Mouse (Mus musculus) 416B (cell line): ENCODE data around the gene Tatdn2.
A peak's percentile ranks its signal among the peaks of the same experiment; 100 is the strongest.

Source experiments
- DNase-seq: peaks from one replicate; pipeline ENCODE4 v3.0.0; 2011; ENCODE audit warnings: low read depth

Gene Tatdn2

DNA sequence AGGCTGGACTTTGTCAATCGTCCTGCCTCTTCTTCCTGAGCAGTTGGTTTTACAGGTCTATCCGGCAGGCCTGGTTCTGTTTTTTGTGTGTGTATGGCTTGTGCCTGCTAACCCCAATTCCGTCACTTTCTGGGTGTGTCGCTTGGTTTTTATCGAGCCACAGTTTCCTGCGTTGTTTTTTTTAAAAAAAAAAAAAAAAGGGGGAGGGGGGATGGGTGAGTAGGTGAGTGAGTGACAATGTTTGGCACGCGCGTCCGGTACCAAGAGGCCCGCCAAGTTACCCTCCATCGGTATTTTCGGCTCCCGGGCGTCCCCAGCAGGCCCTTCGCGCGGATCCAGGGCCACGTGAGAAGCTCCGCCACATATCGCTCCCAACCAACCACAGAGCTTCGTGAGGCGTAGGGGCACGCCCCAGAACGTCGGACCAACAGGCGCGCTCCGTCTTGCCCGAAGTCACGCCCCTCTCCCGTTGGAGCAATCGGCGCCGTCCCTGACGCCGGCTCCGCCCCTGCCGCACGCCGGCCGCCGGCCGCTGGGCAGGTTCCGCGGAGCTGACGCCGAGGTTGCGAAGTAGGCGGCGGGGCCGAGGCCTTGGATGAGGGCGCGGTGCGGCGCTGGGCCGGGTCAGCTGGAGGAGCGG lies at the start of gene Tatdn2:
TSS of gene Tatdn2 (plus strand) at position 469 of the 640 bp plus-strand sequence.
- DNase-seq = peak; percentile 99

DNA sequence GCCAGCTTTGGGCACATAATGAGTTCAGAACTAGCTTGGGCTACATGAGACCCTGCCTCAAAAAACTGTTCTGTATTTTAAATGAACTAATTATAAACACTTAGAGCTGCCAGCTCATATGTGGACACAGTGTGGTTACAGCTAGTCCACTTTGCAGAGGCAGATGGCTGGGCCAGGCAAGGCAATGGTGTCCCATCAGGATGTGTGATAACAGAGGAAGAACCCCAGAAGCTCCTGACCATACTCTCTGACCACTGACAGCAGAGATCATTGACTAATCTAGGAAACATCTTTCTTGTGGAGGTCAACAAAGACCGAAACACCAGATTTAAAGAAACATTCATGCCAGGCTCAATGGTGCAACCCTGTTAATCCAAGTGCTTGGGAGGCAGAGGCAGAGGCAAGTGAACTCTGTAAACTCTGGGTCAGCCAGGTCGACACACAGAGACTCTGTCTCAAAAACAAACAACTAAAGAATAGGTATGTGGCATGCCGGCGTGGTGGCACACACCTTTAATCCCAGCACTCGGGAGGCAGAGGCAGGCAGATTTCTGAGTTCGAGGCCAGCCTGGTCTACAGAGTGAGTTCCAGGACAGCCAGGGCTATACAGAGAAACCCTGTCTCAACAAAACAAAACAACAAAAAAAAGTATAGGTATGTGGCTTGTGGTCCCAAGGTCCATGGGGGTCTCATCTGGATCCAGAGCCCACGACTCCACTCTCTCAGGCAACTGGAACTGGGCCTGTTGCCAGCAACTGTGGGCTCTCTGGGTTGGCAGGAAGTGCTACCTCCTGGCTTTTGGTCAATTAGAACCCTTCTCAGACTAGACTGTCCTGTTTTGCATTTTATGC lies 47.3 kb upstream of the Tatdn2 start:
- DNase-seq = peak; percentile 98

DNA sequence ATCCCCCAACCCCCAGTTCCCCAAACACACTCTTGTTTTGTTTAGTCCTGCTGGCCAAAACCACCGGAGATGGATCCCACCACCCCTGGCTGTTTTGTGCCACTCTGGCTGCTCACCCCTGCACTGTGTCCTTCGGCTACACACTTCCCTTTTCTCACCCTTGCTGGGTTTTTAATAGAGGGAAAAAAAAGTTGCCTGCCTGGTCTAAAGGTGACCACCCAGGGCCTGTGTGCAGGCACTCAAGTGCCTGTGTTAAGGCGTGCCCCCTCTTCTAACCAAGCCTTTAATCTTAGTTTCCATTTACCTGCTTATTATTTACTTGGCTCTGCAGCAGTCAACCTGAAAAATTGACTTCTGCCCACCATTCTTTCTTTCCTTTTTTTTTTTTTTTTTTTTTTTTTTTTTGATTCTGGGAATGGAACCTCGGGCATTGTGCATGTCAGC lies 46.6 kb upstream of the Tatdn2 start:
- DNase-seq = peak; percentile 93

DNA sequence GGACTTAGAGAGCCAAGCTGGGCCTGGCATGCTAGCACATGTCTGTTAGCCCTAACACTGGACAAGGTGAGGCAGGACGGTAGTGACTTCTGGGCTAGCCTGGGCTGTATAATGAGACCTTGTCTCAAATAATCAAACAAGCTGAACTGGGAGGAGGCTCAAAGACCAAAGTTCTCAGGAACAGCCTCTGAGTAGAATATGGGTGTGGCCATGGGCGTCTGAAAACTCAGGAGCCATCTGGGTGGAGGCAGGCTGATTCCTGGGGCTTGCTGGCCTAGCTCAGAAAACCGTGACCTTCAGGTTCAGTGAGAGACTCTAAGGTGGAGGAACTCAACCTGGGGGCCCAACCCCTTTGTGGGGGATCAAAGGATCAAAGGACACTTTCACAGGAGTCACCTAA lies 45.2 kb upstream of the Tatdn2 start:
- DNase-seq = no peak

DNA sequence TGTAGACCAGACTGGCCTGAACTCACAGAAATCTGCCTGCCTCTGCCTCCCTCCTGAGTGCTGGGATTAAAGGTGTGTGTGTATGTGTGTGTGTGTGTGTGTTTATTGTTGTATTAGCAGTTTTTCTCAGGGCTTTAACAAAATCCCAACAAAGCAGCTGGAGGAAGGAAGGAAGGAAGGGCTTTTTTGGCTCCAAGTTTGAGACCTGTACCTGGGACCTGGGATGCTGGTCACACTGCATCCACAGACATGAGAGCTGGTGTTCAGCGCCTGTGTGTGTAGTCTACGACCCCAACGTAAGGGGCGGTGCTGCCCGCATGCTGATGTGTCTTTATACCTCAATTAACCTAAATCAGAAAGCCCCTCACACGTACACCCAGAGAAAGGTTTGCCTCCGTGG lies 43.3 kb upstream of the Tatdn2 start:
- no peak for DNase-seq

DNA sequence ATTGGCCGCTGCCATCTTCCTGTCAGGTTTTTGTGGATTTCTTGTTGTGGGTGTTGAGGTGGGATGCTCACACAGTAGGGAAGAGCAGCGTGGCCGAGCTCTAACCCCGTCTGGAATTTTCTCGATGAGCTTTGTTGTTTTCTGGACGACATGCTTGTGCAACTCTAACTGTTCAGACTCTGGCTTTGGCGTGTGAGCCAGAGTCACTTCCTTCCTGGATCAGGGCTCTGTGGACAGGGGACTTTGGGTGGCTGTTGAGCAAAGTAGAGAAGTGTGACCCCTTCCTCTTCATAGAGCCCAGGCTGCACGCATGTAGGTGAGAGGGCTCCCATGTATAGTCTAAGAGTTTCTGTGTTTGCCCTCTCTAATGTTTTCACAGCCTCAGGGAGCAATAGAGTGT lies 42.7 kb upstream of the Tatdn2 start:
- DNase-seq = peak; percentile 74

DNA sequence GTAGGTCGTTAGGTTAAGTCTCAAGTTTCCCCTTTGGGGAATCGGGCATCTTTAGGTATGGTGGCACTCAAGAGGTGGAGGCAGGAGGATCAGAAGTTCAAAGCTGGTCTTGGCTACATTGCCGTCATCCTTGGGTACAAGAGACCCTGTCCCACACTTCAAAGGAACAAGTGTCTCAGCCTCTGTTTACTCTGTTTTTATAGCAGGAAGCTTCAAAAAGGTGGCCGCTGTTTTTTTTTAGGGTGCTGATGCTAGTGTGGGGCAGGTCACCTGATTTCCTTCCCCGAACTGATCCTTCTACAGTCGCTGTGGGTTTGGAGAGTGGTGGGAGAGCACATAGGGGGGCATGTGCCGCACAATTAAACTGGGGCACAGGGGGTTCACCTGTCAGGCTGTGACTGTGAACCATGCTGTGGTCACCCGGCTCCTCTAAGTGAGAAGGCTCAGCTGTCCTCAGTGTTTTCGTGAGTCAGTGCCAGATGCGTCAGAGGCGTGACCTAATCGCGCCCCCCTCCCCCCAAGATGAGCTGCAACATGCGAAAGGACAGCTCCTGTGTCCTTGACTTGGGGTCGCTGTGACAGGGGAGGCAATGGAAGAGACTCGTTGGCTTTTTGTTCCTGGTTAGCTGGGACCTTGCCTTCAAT lies 42.0 kb upstream of the Tatdn2 start:
- peak; percentile 53 for DNase-seq

DNA sequence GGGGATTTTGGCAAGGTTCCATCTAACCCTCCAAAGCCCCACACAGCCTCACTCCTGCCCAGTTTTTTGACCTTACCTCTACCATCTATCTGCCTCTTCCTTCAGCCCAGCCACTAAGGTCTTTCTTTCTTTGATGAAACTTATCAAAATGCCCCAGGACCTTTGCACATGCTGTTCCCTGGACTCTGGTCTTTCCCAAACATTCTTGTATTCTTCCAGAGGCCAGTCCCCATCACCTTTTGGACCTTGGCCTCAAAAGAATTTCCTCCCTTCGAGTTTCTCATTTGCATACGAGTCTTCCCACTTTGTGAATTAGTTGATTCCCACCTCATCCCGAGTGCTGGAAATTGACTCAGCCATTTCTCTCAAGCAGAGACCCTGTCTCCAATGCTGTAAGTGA lies 41.4 kb upstream of the Tatdn2 start:
- no peak for DNase-seq

DNA sequence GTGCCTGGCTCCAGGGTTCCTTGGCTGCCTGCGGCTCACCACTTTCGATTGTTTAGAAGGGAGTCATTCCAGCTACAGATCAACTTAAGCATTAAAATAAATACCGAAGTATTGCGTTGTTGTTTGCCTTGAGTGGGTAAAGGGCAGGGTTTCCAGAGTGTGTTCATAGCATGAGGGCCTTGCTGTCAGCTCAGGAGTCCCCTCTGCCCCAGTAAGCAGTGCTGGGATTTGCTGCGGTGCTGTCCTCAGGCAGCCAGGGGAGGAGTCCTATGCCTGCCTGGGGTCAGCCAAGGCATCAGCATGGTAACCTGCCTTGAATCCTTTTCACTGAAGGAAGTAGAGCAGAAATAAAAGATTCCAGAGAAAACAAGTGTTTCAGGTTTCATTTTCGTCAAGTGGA lies 40.0 kb upstream of the Tatdn2 start:
- DNase-seq = no peak

DNA sequence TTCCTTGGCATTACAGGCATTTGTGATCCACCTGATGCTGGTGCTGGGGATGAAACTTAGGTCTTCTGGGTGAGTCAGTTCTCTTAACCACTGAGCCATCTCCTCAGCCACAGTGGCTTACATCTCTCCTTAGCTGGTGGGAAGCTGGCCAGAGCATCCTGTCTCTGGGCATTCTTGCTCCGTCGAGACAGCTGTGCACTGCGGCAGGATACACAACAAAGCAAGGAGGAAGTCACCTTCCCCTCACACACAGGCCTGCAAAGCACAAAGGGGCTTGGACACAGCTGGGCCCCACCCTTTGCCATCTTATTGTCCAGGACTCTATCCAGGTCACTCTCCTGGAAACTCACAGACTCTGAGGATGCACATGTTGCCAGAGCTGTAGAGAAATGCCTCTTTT lies 38.6 kb upstream of the Tatdn2 start:
- peak; percentile 55 for DNase-seq

DNA sequence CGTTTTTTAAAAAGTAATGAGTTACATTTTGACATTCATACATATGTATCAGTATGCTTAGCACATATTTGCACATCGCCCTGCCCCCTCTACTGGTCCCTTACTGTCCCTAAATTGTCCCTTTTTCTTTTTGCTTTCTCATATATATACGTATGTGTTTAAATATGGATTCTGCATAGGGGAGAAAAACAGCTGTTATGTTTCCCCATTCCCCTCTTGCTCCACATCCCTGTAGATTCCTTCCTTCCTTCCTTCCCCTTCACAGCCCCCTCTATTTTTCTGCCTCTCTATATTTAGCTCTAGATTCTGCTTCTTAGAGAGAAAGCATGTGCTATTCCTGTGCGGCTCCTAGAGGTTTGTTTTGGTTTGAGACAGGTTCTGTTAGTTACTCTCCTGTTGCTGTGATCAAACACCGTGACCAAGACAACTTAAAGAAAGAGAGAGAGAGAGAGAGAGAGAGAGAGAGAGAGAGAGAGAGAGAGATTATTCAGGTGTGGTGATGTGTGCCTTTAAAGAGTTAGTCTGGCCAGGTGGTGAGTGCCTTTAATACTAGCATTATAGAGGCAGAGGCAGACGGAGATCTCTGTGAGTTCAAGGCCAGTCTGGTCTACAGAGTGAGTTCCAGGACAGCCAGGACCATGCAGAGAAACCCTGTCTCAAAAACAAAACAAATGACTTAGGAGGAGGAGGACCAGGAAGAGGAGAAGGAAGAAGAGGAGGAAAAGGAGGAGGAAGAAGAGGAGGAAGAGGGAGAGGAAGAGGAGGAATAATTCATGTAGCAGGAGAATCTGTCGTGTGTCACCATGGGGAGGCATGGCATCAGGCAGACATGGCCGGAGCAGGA lies 37.0 kb upstream of the Tatdn2 start:
- DNase-seq = no peak

DNA sequence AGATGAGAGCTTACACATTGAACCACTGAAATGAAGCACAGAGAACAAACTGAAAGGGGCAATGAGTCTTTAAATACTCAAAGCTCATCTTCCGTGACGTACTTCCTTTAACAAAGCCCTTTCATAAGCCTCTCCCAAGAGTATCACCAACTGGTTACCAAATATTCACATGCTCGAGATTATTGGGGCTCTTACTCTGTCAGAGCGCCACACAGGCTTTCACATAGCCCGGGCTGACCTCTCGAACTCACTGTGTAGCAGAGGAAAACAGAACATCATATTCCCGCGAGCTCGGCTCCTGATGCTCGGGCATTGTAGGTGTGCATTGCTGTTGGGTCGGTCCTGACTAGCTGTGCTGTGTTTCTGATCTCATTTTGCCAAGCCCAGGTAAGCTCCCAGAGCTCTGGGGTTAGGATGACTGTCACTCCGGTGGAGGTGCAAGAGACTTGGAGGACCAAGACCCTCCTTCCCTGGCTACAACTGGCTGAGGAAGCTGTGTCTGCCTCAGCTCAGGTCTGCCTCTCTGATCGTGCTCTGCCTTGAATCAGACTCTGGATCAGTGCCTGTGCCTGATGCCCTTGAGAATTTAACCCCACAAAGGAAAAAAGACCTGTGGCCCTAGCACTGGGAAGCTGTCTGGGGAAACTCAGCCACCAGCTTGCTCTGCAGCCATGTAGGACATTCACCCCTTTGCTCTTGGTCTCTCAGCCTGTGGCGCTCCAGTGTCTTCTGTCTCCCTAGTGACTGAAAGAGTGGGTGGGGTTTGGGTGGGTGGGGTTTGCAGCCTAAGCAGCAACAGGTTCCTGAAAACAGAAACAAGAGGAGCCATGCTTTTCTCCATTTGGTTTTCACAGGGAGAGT lies 36.1 kb upstream of the Tatdn2 start:
- peak; percentile 38 for DNase-seq

DNA sequence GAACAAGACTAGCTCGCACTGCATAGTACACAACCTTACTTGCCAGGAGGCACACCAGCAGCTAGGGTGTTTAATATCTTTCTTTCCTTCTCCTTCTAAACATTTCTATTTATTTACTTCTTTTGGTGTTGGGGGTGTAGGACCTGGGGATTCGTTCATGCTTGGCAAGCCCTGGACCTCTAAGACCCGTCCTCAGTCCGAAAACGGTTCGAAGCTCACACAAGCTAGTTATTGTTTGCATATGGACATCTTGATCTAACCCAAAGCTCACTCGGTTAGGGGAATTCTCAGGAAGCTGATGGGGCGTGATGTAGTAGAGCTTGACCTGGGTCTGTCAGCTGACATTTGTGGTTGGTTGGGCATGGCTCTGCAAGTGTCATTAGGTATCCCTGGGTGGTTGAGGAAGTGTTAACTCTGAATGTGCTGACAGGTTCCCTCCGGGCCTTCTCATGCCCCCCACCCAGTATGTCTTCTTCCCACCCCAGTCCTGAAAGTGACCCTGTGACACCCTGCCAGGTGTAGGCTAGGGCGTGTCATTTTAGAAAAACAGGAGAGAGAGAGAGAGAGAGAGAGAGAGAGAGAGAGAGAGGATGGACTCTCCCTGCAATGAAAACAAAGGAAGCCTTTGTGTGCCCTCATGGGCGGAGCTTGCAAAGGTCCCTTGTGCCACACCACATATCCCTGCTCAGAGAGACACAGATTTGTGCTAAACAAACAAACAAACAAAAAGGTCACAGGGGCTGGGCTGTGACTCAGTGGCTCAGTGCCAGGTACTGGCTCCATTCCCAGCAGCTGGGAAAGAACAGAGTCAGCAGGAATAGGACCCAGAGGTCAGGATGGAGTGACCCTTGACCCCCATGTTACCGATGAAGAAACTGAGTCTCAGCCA lies 35.3 kb upstream of the Tatdn2 start:
- DNase-seq = peak; percentile 62

DNA sequence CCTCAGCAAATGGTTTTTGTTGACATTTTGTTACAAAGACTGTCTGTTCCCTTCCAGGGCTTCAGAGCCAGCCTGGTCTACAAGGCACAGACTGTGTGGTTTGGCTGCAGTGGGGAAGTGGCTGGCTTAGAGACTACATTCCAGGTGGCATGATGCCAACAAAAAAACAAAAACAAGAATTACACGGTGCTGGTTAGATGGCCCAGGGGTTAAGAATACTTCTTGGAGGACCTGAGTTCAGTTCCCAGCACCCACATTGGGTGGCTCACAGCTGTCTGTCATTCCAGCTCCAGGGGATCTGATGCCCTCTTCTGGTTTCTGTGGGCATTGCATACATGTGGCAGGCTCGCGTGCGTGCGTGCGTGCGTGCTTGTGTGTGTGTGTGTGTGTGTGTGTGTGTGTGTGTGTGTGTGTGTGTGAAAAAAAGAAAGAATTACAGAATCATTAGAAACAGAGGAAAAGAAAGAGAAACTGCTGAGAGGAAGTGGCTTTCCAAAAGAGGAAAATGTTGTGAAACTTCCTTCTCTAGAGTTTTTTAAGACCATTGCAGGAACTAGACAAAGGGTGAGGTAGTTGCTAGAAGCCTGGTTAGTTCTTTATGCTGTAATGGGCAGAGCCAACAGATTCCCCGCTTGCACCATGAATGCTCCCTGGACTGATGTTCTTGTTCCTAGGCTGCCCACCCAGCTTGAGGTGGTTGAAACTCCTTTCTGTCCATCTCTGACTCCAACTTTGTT lies 33.7 kb upstream of the Tatdn2 start:
- peak; percentile 67 for DNase-seq

DNA sequence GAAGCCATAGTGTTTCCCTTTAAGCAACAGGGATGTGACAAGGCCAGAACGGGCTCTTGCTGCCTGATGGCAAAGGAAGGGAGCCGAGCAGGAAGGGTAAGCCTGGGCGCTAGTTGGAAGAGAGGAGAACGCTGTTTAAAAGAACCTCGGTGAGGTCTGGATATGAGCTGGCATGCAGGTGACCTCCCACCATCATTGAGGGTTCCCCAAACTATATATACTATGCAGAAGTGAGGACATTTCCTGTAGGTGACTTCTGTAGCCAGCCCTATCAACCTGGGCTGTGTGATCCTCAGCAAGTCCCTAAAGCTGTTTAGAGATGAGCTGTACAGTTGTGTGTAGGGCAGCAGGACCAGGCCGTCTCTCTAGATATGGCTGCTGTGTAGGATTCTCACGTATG lies 32.5 kb upstream of the Tatdn2 start:
- no peak for DNase-seq

DNA sequence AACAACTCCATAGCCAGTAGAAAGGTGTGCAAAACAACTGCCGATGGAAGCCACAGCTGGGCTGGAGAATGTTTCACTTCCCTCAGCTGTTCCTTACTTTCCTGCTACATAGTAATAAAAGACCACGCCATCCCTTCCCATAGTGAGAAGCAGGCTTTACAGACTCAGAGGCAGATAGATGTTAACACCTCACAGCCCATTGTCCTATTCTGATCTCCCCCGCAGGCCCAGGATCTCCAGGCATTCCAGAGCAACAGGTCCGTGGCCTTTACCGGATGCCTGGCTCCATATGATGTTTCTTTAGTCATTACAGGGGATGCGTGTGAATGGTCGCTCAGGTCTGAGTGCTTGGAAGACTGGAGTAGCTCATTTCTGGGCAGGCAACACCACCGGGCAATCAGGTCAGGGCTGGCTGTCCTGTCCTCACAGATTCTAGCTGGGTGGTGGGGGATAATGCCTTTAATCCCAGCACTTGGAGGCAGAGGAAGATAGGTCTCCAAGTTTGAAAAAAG lies 29.2 kb upstream of the Tatdn2 start:
- no peak for DNase-seq

DNA sequence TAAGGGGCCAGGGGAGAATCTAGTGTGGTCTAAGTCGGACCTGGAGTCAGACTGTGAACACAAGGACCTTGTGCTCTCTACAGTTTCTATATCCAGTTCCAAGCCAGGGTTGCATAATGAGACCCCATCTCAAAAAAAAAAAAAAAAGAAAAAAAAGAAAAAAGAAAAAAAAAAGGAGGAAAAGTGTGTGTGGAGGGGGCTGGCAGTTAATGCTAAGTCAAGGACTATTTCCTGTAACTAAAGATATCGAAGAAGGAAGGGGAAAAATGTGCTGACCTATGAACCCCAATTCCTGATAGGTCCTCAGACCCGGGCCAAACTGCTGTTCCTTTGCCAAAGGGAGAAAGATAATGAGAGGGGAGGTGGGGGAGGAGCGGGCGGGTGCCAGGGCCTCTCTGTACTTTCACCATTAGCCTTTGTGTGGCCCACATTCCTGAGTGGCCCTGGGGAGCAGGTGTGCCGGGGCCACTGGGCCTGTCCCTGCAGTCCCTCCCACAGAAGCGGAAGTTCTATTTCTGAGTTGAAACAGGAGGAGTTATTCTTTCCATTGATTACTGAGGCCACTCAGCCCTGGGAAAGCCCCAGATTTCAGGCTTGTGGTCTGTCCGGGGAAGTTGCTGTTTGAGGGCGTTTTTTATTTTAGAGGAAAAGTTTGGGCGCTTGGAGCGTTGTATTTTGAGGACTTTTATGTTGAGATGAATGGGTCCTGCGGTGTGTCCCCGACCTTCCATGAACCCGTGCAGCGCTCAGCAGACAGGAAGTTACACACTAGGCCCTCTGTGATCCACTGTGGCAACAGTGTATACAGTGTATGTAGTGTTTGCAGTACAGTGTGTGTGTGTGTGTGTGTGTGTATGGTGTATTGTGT lies 28.3 kb upstream of the Tatdn2 start:
- DNase-seq = peak; percentile 50

DNA sequence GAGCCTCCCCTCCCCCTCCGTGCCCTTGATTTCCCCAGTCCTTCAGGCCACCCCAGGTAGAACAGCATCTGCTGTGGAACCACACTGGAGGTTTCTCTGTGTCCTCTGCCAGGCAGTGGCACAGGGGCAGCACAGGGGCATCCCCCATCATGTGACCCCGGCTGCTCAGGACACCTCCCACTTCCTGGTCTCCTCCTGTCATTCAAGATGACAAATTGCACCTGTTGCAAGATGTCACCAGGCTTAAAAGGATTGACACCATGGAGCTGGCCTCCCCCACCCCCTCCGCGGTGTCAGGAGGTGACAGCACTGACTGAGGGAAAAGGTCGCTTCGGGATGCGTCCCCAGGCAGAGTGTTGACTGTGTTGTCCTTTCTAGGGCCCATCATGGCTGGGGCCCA lies 27.0 kb upstream of the Tatdn2 start:
- no peak for DNase-seq
